Mouse (Mus musculus): ENCODE results near the gene Klhl10.

- TF ChIP-seq CTCF (IDR thresholded peaks at IDR 0.05; ENCODE audit: low read depth) (no peak), EP300 (optimal IDR thresholded peaks at IDR 0.05) (no peak)
Measured at GRCm38 (mm10) chr11:100399320-100399719, 42.4 kb upstream of the Klhl10 start.
